Mouse (Mus musculus) ES-E14 (cell line): ENCODE measurements at regions not wholly inside any gene's neighbourhood (a gene's known extent, or its start where the extent isn't known, plus 50 kb on each side); places are given as distances from the start of the nearest gene placed in this dataset.

ENCODE experiments used
- CHD2 ChIP-seq: IDR thresholded peaks from 2 replicates; pipeline ENCODE4 v1.6.1; 2014; ENCODE audit warnings: mild to moderate bottlenecking, low read depth, low read length, inconsistent platforms
- HCFC1 ChIP-seq: IDR thresholded peaks from 2 replicates; pipeline ENCODE4 v1.6.1; 2012; ENCODE audit warnings: low read length, inconsistent platforms, borderline replicate concordance; ENCODE audit not compliant: insufficient read depth
- MAFK ChIP-seq: IDR thresholded peaks from 2 replicates; pipeline ENCODE4 v1.6.1; 2014; ENCODE audit warnings: mild to moderate bottlenecking, low read depth, low read length, inconsistent platforms; ENCODE audit not compliant: insufficient read depth
- ZNF384 ChIP-seq: IDR thresholded peaks from 2 replicates; pipeline ENCODE4 v1.6.1; 2012; ENCODE audit warnings: low read depth, low read length, inconsistent platforms

- TF ChIP-seq CHD2 = no peak
- TF ChIP-seq MAFK = no peak
- no peak for TF ChIP-seq ZNF384
- TF ChIP-seq HCFC1 = no peak
Observed at GRCm38 (mm10) chr6:18665992-18666391, 151.3 kb upstream of the Cttnbp2 start.
